Mouse (Mus musculus): ENCODE results near the gene Nckap5. TPM values are rescaled to one million over a fixed set of nuclear protein-coding genes. Genes with fewer than 3 reads are reported as not detected.
A peak's percentile ranks its signal among the peaks of the same experiment; 100 is the strongest.

The Nckap5 gene
- total RNA-seq, 2 experiments from 2014 or later: 70.3 to 75.1 TPM

DNA sequence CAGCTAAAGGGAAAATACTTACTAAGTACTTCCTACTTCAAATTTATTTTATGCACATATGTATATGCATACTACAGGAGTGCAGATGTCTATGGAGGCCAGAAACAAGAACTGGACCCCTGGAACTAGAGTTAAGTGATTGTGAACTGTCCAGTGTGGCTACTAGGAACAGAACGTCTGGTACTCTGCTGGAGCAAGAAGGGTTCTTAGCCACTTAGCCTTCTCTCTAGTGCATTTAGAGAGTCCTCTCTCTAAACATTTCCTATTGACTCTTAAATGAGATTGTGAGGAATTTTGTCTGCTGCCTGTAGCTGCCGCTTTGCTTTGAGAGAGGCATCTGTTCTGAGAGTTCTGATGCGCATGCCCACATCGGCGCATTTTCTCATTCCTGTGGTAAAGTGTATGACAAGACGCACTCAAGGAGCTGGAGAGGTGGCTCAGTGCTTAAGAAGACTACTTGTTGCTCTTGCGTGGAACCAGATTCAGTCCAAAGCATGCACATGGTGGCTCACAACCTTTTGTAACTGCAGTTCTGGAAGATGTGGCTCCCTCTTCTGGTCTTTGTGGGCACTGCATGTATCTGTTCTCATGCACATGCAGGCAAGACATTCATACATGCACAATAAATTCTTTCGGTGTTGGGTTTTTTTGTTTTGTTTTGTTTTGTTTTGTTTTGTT is 261.9 kb downstream of the Nckap5 start:
- DNase-seq (ENCODE audit: low spot score in 2 of 2): peak; percentile 13 to 18

- peak in 1 of 2 experiments; percentile 9 for DNase-seq (ENCODE audit: low spot score in 2 of 2)
Measured at GRCm38 (mm10) chr1:126565151-126565725, 265.4 kb downstream of the Nckap5 start.

GRCm38 (mm10) chr1:126560931-126561330 is 269.7 kb downstream of the Nckap5 start:
- no peak for DNase-seq (ENCODE audit: low spot score in 2 of 2)

DNA sequence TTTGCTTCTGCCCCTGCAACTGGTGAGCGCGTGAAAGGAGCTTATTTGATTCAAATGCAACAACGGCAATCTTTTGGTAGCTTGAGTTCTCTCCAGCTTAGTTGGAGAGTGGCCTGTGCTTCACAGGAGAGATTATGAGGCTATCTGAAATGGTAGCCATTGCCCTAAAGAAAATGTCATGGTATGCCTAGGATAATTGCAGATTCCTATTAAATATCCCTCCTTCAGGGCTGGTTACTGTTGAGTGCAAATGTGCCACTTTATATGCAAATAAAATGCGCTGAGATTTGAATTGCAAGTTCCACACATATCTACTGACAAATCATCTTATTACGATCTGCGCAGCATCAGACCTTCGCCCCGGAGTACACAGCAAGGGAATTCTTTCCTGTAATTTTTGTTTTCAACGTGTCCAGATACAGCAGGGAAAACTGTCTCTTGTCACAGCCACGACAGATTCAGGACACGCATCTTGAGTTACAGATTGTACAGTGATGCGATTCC is 272.8 kb downstream of the Nckap5 start:
- no peak for DNase-seq (ENCODE audit: low spot score in 2 of 2)

- no peak for DNase-seq (ENCODE audit: low spot score in 2 of 2)
Measured at GRCm38 (mm10) chr1:126547979-126548378, 282.6 kb downstream of the Nckap5 start.

GRCm38 (mm10) chr1:126544471-126544870 is 286.1 kb downstream of the Nckap5 start:
- no peak for DNase-seq (ENCODE audit: low spot score in 2 of 2)

DNA sequence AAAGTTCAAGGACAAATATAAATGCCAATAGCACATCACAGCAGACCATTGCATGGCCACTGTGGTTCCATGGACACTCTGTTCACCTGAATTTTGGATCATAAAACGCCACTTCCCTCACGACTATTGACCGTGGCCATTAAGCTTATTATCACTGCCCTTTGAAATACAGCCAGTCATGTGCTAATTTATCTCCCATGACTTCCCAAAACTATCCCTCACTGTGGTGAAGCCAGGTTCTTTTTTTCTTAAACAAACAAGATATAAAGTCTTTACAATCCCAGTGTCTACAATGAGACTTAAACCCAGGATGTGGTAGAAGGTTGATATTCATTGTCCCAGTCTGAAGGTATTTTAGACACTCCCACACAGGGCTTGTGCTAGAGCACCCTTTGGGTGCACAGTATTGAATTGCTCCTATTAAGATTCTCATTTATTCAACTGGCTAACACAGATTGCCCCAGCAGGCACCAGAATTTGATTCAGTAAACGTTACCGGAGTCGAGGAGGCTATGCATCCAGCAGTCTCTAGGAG is 293.3 kb downstream of the Nckap5 start:
- DNase-seq (ENCODE audit: low spot score in 2 of 2): no peak

DNA sequence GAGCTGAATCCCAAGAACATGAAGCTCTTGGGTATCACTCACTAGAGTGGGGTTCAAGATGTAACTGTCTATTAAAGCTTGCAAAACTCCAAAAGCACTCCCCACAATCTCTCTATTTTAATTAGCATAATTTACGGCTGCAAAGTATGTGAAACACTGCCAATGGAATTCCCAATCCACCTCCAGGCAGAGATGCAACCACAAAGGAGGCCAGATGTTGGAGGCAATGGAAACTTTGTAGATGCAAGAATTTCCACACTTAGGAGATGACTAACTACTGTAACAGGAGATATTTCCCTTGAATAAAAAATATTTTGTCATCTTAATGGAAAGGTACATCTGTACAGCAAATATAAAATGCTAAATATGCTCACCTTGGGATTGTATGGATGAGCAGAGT is 295.1 kb downstream of the Nckap5 start:
- DNase-seq (ENCODE audit: low spot score in 2 of 2): no peak

DNA sequence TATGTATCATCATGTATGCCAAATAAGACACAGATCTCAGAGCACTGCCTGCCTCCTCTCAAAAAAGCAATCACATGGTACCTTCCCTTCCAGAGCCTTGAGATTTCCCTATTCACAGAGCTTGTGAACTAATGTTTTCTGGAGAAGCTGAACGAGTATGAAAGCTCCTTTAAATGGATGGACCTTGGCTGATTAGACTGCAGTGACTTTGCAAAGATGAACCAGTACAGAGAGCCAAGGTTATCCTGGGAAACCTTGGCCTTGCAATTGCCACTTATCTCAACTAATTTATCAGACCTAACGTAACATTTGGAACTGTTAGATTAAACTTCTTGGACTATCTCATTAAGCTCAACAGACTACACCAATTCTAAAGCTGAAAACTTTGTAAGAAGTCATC is 296.6 kb downstream of the Nckap5 start:
- no peak for DNase-seq (ENCODE audit: low spot score in 2 of 2)

DNA sequence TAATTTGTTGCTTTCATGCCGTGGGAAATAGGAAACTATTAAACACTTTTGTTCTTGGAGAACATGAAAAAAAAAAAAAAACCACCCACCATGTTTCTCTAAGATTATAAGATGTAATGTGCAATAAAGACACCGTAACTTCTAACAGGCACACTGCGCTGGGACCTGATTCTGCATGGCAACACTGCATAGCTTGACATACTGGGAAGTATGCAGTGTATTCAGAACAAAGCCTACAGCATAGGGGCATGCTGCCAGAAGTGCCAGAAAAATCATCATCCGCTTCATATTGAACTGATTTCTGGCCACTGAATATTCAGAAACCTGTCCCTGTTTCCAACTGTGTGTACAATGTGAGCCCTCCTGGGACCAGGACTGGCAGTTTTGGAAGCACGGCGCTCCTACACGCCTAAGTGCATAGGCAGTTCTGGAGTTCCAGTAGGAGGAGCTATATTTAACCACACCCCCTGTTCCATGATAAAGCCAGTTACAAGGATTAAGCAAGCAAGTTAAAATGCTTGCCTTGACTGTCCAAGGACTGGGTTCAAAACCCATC is 302.5 kb downstream of the Nckap5 start:
- no peak for DNase-seq (ENCODE audit: low spot score in 2 of 2)

DNA sequence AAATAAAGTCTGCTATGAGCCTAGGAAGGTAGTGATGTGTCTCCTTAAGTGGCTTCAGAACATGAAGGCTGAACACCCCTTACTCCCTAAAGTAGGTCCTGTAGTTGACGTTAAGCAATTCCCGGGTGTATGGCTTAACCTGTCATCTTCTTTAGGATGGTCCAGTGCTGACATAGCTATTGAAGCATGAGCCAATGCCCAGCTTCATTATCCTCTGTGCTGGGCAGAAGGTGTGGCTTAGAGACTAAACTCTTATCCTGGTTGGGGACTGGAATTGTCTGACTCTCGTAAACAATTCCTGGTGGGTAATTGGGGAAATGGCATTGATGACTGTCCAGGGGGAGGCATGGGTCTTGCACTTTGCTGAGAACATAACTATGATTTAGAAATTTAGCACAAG is 312.5 kb downstream of the Nckap5 start:
- no peak for DNase-seq (ENCODE audit: low spot score in 2 of 2)

DNA sequence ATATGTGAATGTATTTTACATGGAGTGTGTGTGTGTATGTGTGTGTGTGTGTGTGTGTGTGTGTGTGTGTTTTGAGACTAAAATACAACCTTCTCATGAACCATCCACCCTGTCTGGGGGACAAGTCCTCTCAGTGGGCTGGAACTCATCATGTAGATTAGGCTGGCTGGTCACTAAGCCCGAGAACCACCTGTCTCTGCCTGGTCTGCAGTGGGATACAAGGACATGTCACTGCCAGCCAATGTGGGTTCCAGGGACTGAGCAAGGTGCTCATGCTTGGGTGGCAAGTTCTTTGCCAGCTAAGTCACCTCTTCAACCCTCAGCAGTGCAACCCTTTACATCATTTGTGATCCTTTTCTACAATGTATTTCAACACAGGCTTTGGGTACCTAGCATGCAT is 313.2 kb downstream of the Nckap5 start:
- DNase-seq (ENCODE audit: low spot score in 2 of 2): no peak

- DNase-seq (ENCODE audit: low spot score in 2 of 2): no peak
Measured at GRCm38 (mm10) chr1:126515054-126515756, 315.4 kb downstream of the Nckap5 start.

GRCm38 (mm10) chr1:126511835-126512445 is 318.7 kb downstream of the Nckap5 start:
- no peak for DNase-seq (ENCODE audit: low spot score in 2 of 2)

DNA sequence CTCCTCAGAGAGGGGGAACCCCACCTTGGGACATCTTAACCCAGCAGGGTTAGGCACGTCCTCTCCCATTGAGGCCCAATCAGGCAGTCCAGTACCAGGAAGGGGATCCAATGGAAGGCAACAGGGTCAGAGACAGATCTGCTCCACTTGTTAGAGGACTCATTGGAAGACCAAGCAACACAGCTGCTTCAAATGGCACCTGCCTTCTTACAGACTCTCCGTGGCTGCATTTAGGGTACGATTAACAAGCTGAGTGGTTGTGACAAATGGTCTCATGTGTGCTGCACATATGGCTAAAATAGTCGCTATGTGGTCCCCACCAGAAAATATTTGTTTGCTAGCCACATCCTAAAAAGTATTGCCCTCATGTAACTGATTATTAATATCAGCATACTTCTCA is 325.9 kb downstream of the Nckap5 start:
- no peak for DNase-seq (ENCODE audit: low spot score in 2 of 2)

GRCm38 (mm10) chr1:126502741-126503140 is 327.9 kb downstream of the Nckap5 start:
- no peak for DNase-seq (ENCODE audit: low spot score in 2 of 2)

GRCm38 (mm10) chr1:126496722-126497121 is 333.9 kb downstream of the Nckap5 start:
- DNase-seq (ENCODE audit: low spot score in 2 of 2): no peak

GRCm38 (mm10) chr1:126492206-126493071 is 338.2 kb downstream of the Nckap5 start:
- peak in 1 of 2 experiments; percentile 26 for DNase-seq (ENCODE audit: low spot score in 2 of 2)

DNA sequence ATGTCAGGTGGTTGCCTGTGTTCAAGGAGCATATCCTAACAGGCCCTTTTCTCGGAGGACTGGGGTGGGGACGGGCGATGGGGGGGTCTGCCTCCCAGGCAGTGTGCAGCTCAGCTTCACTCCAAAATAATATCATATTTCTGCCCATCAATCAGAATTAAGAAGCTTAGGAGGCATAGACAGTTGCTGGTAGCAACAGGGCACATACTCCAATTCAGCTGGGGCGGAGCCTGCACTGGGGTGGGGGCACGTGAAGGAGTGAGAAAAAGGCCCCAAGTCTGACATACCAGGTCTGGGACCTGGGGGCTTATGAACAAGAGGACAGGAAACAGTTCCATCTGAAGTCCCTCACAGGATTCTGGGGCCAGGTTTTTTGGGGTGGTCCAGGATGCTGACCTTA is 339.2 kb downstream of the Nckap5 start:
- DNase-seq (ENCODE audit: low spot score in 2 of 2): no peak

- DNase-seq (ENCODE audit: low spot score in 2 of 2): no peak
Measured at GRCm38 (mm10) chr1:126490256-126490655, 340.3 kb downstream of the Nckap5 start.

All from adrenal gland, postnatal 4 days (tissue).